Mouse (Mus musculus) fibroblast of lung, adult 2 months (primary cell): Measurements from ENCODE around the gene 4933405L10Rik.

Experiments
- DNase-seq: peaks from one replicate; pipeline ENCODE4 v3.0.0-alpha.2; 2011; ENCODE audit warnings: low read depth

4933405L10Rik gene

GRCm38 (mm10) chr8:105700966-105701824 is 6.3 kb upstream of the 4933405L10Rik start, which contains the start of the genes Acd and Pard6a:
Acd (minus strand) TSS chr8:105701102.
Pard6a (plus strand) TSS chr8:105701148.
- DNase-seq = peak; percentile 83

DNA sequence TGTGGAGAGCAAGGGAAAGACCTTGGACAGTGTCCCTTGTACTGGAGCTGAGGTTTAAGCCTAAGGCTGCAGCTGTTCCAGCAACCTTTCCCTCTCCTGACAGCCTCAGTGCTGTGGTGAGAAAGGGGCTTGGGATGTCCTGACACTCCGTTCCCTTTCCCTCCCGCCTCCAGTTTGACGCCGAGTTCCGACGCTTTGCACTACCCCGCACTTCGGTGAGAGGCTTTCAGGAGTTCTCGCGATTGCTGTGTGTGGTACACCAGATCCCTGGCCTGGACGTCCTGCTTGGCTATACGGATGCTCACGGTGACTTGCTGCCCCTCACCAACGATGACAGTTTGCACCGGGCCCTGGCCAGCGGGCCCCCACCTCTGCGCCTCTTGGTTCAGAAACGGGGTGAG is 5.5 kb upstream of the 4933405L10Rik start:
- no peak for DNase-seq

- DNase-seq = no peak
Measured at GRCm38 (mm10) chr8:105702731-105703415, 4.6 kb upstream of the 4933405L10Rik start.

DNA sequence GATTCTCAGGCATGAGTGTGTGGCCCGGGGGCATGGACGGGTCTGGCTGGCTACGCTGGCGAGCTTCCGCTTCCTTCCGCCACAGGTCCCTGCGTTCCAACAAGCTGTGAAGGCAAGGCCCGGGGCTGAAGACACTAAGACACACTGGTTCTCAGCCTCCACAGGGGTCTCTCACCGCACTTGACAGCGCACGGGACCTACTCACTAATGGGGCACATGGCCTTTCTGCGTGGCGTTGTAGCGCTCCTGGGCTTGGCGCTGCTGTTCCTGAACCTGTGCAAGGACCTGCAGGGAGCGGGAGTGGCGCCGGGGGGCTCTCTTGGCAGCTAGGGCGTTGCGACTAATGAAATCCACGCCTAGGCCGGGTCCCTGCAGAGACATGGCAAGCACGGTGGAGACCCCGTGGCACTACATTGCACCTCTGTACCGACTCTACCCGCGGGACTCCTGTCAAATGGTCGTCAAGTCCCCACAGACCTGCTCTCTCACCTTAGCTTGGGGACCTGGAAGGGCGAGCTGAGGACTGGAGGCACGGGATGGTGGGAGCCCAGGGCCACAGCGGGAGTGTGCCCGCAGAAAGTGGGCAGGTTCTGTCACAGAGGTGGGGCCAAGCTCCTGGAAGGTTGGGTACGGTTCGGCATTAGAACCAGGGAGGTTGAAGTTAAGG is 3.2 kb upstream of the 4933405L10Rik start:
- DNase-seq = no peak

GRCm38 (mm10) chr8:105704955-105705354 is 2.5 kb upstream of the 4933405L10Rik start:
- no peak for DNase-seq

GRCm38 (mm10) chr8:105706426-105706825 is 1.0 kb upstream of the 4933405L10Rik start:
- DNase-seq = no peak

- no peak for DNase-seq
Measured at GRCm38 (mm10) chr8:105708675-105709074, 1.2 kb downstream of the 4933405L10Rik start.

GRCm38 (mm10) chr8:105709317-105709716 is 1.9 kb downstream of the 4933405L10Rik start:
- DNase-seq = no peak

DNA sequence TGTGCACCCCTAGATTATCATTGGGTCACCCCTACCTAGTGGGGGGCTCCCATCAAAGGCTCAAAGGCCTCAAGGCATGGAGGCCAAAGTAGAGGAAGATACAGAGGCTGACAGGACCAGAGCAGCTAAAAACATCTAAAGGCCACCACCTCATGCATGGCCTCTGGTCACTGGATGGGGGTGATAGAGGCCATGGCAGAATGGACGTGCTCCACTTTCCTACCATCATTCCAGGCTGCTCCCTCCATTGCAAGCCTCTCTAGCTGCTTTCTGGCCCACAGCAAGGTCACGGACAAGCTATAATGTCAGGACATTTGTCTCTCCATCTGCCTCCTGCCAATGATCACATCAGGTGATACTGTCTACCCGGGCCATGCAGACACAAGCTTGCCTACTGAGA is 4.8 kb downstream of the 4933405L10Rik start:
- DNase-seq = no peak

- peak; percentile 57 for DNase-seq
Measured at GRCm38 (mm10) chr8:105714139-105714538, 6.7 kb downstream of the 4933405L10Rik start.

- DNase-seq = no peak
Measured at GRCm38 (mm10) chr8:105715042-105715441, 7.6 kb downstream of the 4933405L10Rik start.

GRCm38 (mm10) chr8:105716302-105716945 is 9.0 kb downstream of the 4933405L10Rik start:
- DNase-seq = no peak

- DNase-seq = no peak
Measured at GRCm38 (mm10) chr8:105719637-105720036, 12.2 kb downstream of the 4933405L10Rik start.

DNA sequence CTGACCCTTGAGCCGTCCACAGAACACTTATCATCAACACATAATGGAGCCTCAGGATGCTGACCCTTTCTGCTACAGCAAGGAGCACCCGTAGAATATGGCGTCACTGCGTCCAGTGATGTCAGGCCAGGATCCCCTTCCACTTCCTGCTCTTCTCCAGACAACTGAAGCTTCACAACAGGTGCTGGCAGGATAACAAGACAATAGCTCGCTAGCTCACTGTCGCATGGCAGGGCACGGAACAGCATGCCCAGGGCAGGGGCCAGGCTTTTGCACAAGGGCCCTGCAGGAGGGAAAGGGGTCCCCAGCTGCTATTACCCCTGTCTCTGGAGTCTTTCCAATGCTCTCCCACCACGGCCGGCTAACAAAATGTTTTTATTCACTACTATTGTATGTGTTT is 15.4 kb downstream of the 4933405L10Rik start:
- no peak for DNase-seq

DNA sequence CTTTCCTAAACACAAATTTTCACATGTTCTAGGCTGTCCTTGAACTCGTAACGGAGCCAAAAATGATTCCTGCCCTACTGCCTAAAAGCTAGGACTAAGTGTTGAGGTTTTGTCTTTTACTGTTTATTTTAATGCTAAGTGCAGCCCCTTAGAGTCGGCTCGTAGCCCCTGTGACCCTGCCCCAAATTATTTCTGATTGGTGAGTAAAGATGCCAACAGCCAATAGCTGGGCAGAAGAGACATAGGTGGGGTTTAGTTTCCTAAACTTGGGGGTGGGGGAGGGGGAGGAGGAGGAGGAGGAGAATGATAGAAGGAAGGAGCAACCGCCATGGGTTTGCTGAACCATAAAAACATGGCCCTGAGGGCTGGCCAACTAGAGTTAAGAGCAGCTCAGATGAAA is 18.3 kb downstream of the 4933405L10Rik start:
- no peak for DNase-seq

- DNase-seq = no peak
Measured at GRCm38 (mm10) chr8:105727397-105728124, 20.1 kb downstream of the 4933405L10Rik start.

DNA sequence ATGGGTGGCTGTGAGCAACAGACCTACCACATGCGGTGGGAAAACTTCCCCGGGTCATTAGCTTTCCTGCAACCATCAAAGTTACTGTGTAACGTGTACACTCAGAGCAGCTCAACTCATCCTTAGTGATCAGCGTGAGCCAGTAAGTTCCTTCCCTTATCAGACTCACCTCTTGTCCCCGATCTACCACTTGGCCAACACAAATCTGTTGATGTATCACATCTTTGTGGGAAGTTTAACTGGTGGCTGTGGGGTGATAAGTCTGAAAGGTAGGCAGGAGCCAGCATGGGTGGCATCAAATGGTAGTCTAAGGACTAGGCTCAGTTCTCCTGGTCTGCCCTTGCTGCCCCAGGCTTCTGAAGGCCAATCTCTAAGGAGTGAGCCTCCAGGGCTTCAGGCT is 24.7 kb downstream of the 4933405L10Rik start:
- DNase-seq = no peak

- no peak for DNase-seq
Measured at GRCm38 (mm10) chr8:105739216-105739615, 31.8 kb downstream of the 4933405L10Rik start.

DNA sequence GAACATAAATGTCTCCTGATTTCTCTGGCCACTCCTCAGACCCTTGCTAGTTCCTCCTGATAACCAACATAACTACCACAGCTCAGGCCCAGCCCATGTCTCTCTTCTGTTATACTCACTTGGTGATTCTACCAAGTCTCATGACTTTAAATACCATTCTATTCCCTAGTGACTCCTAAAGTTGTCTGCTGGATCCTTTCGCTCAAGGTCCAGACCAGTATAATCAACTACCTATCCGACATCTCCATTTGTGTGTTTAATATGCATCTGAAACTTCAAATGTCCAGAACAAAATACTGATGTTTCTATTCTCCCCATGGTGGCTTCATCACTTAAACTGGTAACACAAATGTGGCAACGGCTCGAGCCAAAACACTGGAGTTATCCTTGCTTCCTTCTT is 35.8 kb downstream of the 4933405L10Rik start:
- DNase-seq = no peak

GRCm38 (mm10) chr8:105750606-105751005 is 43.2 kb downstream of the 4933405L10Rik start:
- DNase-seq = no peak

DNA sequence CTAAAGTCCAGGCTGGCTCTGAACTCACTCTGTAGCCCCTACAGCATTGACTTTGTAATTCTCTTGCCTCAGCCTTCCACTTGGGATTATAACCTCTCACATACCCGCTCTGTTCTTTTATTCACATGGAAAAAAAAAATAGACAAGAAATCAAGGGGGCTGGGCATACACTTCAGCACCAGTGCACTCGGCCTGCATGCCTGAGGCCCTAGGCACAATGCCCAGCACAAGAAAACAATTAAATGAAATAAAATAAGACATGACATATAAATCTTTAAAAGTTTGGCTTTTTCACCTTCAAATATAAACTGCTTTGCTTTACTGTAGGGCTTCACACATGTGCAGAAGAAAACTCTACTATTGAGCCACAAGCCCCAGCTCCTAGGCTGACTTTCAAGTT is 46.5 kb downstream of the 4933405L10Rik start:
- DNase-seq = no peak
